Mouse (Mus musculus): ENCODE measurements around the gene Msantd1. TPM values are rescaled to one million over a fixed set of nuclear protein-coding genes. Genes with fewer than 3 reads are reported as not detected.
"Not testable (repeated sequence)": the region's sequence is repeated elsewhere in the genome, so short reads cannot be mapped to it uniquely, and the experiment has no call there.

The Msantd1 gene
- polyA plus RNA-seq (2014; fragmentation: Nextera tagmentation; extraction: Ambion mirVana), result 2.8 and 3.9 TPM in 2 replicates

DNA sequence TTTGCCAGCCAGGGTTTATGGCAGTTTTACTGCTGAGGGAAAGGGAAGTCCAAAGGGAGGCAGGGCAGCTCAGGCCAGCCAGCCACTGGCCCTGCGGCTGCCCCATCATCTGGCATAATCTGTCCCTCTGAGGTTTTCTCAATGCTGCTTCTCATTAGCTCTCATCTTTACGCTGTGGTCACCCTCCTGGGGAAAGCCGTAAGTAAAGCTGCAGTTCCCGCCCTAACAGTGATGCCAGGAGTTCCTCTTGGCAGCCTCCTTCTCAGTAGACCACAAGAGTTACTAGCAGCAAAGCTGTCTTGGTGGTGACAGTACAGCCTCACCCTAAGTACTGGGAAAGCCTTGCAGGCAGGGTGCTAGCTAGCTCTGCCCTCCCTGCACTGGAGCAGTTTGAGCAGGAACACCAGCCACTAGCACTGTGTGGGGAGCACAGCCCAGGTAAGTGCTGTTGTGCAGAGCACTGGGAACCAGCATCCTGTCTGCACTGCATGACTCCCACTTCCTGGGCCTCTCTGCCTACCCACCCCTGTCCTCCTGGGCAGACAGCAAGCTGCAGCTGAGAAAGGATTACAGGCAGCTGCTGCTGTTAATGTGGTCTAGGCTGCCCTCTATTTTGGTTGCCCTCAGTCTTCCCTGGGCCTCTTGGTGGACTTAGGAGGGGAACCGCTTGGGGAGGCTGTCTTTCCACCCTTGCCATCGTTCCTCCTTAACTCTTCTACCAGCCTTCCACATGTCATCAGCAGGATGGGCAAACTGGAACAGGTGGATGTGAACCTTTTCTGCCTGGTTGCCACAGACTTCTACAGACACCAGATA is at the start of gene Msantd1:
Gene Msantd1 (plus strand): TSS at position 103 of the 816 bp plus-strand sequence.
- Histone ChIP-seq H3K27ac (ENCODE audit: low read depth, low read length) (no peak within 1 kb of the TSS), H3K9me3 (ENCODE audit: control insufficient read depth, low read length) (no peaks in the 10 kb centered on the region), H3K27me3 (ENCODE audit: control insufficient read depth, insufficient read depth, low read length) (no peaks in the 10 kb centered on the region), H3K9ac (replicated peaks; ENCODE audit: low read depth, low read length) (no peak within 1 kb of the TSS), H3K4me3 (ENCODE audit: low read depth, low read length) (no peak within 1 kb of the TSS), H3K4me1 (ENCODE audit: control insufficient read depth, insufficient read depth, low read length) (no peaks in the 10 kb centered on the region), H3K4me2 (ENCODE audit: low read depth, low read length) (no peak within 1 kb of the TSS), H3K36me3 (ENCODE audit: control insufficient read depth, insufficient read depth, low read length) (peaks cover 50% of the 10 kb centered on the region)
- ATAC-seq (ENCODE audit: low read depth), result no peak
- WGBS, result 82% methylated on average over 6 of the region's 6 CpGs

- no peak overlapping the region for H3K27ac ChIP-seq (ENCODE audit: low read depth, low read length)
- H3K4me3 ChIP-seq (ENCODE audit: low read depth, low read length), result no peak overlapping the region
- no peaks in the 10 kb centered on the region for H3K27me3 ChIP-seq (ENCODE audit: control insufficient read depth, insufficient read depth, low read length)
- no peak for ATAC-seq (ENCODE audit: low read depth)
- 97% methylated on average over 5 of the region's 5 CpGs for WGBS
- no peaks in the 10 kb centered on the region for H3K9me3 ChIP-seq (ENCODE audit: control insufficient read depth, low read length)
- H3K9ac ChIP-seq (replicated peaks; ENCODE audit: low read depth, low read length), result no peak overlapping the region
- no peaks in the 10 kb centered on the region for H3K4me1 ChIP-seq (ENCODE audit: control insufficient read depth, insufficient read depth, low read length)
- H3K4me2 ChIP-seq (ENCODE audit: low read depth, low read length), result no peak overlapping the region
- peaks cover 28% of the 10 kb centered on the region for H3K36me3 ChIP-seq (ENCODE audit: control insufficient read depth, insufficient read depth, low read length)
Measured at GRCm38 (mm10) chr5:34865367-34865766, 42.4 kb upstream of the Msantd1 start.

GRCm38 (mm10) chr5:34880307-34880706 is 27.5 kb upstream of the Msantd1 start:
- not testable (repeated sequence) for H3K27me3 ChIP-seq (ENCODE audit: control insufficient read depth, insufficient read depth, low read length); ATAC-seq (ENCODE audit: low read depth); H3K4me1 ChIP-seq (ENCODE audit: control insufficient read depth, insufficient read depth, low read length); H3K9ac ChIP-seq (replicated peaks; ENCODE audit: low read depth, low read length); H3K9me3 ChIP-seq (ENCODE audit: control insufficient read depth, low read length); H3K27ac ChIP-seq (ENCODE audit: low read depth, low read length); H3K4me3 ChIP-seq (ENCODE audit: low read depth, low read length); H3K4me2 ChIP-seq (ENCODE audit: low read depth, low read length)
- WGBS, result 98% methylated on average over 3 of the region's 3 CpGs
- peaks cover 59% of the 10 kb centered on the region for H3K36me3 ChIP-seq (ENCODE audit: control insufficient read depth, insufficient read depth, low read length)

- Histone ChIP-seq H3K27ac (ENCODE audit: low read depth, low read length) (no peak overlapping the region), H3K36me3 (ENCODE audit: control insufficient read depth, insufficient read depth, low read length) (peaks cover 55% of the 10 kb centered on the region), H3K4me2 (ENCODE audit: low read depth, low read length) (no peak overlapping the region), H3K4me1 (ENCODE audit: control insufficient read depth, insufficient read depth, low read length) (no peaks in the 10 kb centered on the region), H3K27me3 (ENCODE audit: control insufficient read depth, insufficient read depth, low read length) (no peaks in the 10 kb centered on the region), H3K9ac (replicated peaks; ENCODE audit: low read depth, low read length) (no peak overlapping the region), H3K9me3 (ENCODE audit: control insufficient read depth, low read length) (no peaks in the 10 kb centered on the region), H3K4me3 (ENCODE audit: low read depth, low read length) (no peak overlapping the region)
- 92% methylated on average over 3 of the region's 3 CpGs for WGBS
- no peak for ATAC-seq (ENCODE audit: low read depth)
Measured at GRCm38 (mm10) chr5:34881023-34881422, 26.8 kb upstream of the Msantd1 start.

DNA sequence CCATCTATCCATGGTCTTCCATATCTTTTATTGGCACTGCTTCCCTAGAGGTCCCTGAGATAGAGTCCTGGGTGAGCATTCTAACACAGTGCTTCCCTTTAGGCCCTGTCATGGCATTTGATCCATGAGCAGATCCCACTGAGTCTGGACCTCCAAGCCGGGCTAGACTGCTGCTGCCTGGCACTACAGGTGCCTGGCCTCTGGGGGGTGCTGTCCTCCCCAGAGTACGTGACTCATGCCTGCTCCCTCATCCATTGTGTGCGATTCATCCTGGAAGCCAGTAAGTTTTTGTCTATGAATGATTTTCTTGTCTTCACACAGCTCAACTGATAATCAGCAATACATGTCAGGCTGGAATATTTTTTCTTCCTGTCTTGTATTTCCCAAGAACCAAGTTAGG is 22.6 kb upstream of the Msantd1 start:
- no peak overlapping the region for H3K4me3 ChIP-seq (ENCODE audit: low read depth, low read length)
- H3K4me2 ChIP-seq (ENCODE audit: low read depth, low read length), result no peak overlapping the region
- no peak overlapping the region for H3K27ac ChIP-seq (ENCODE audit: low read depth, low read length)
- H3K9ac ChIP-seq (replicated peaks; ENCODE audit: low read depth, low read length), result no peak overlapping the region
- WGBS, result 89% methylated on average over 3 of the region's 3 CpGs
- H3K9me3 ChIP-seq (ENCODE audit: control insufficient read depth, low read length), result no peaks in the 10 kb centered on the region
- no peaks in the 10 kb centered on the region for H3K4me1 ChIP-seq (ENCODE audit: control insufficient read depth, insufficient read depth, low read length)
- peaks cover 43% of the 10 kb centered on the region for H3K36me3 ChIP-seq (ENCODE audit: control insufficient read depth, insufficient read depth, low read length)
- no peaks in the 10 kb centered on the region for H3K27me3 ChIP-seq (ENCODE audit: control insufficient read depth, insufficient read depth, low read length)
- no peak for ATAC-seq (ENCODE audit: low read depth)

GRCm38 (mm10) chr5:34889252-34889651 is 18.6 kb upstream of the Msantd1 start:
- Histone ChIP-seq H3K9me3 (ENCODE audit: control insufficient read depth, low read length) (no peaks in the 10 kb centered on the region), H3K27me3 (ENCODE audit: control insufficient read depth, insufficient read depth, low read length) (no peaks in the 10 kb centered on the region), H3K36me3 (ENCODE audit: control insufficient read depth, insufficient read depth, low read length) (peaks cover 52% of the 10 kb centered on the region), H3K27ac (ENCODE audit: low read depth, low read length) (no peak overlapping the region), H3K9ac (replicated peaks; ENCODE audit: low read depth, low read length) (no peak overlapping the region), H3K4me1 (ENCODE audit: control insufficient read depth, insufficient read depth, low read length) (no peaks in the 10 kb centered on the region), H3K4me3 (ENCODE audit: low read depth, low read length) (no peak overlapping the region), H3K4me2 (ENCODE audit: low read depth, low read length) (no peak overlapping the region)
- 96% methylated on average over 4 of the region's 4 CpGs for WGBS
- ATAC-seq (ENCODE audit: low read depth), result no peak

GRCm38 (mm10) chr5:34896697-34897453 is 10.9 kb upstream of the Msantd1 start:
- Histone ChIP-seq H3K27ac (ENCODE audit: low read depth, low read length) (no peak overlapping the region), H3K36me3 (ENCODE audit: control insufficient read depth, insufficient read depth, low read length) (peaks cover 70% of the 10 kb centered on the region), H3K4me2 (ENCODE audit: low read depth, low read length) (no peak overlapping the region), H3K27me3 (ENCODE audit: control insufficient read depth, insufficient read depth, low read length) (no peaks in the 10 kb centered on the region), H3K4me3 (ENCODE audit: low read depth, low read length) (no peak overlapping the region), H3K4me1 (ENCODE audit: control insufficient read depth, insufficient read depth, low read length) (no peaks in the 10 kb centered on the region), H3K9me3 (ENCODE audit: control insufficient read depth, low read length) (no peaks in the 10 kb centered on the region), H3K9ac (replicated peaks; ENCODE audit: low read depth, low read length) (no peak overlapping the region)
- ATAC-seq (ENCODE audit: low read depth), result no peak
- 94% methylated on average over 3 of the region's 3 CpGs for WGBS

GRCm38 (mm10) chr5:34899787-34900469 is 7.9 kb upstream of the Msantd1 start:
- no peaks in the 10 kb centered on the region for H3K4me1 ChIP-seq (ENCODE audit: control insufficient read depth, insufficient read depth, low read length)
- no peaks in the 10 kb centered on the region for H3K9me3 ChIP-seq (ENCODE audit: control insufficient read depth, low read length)
- H3K27me3 ChIP-seq (ENCODE audit: control insufficient read depth, insufficient read depth, low read length), result no peaks in the 10 kb centered on the region
- no peak overlapping the region for H3K9ac ChIP-seq (replicated peaks; ENCODE audit: low read depth, low read length)
- no peak for ATAC-seq (ENCODE audit: low read depth)
- H3K4me3 ChIP-seq (ENCODE audit: low read depth, low read length), result no peak overlapping the region
- H3K27ac ChIP-seq (ENCODE audit: low read depth, low read length), result no peak overlapping the region
- peaks cover 66% of the 10 kb centered on the region for H3K36me3 ChIP-seq (ENCODE audit: control insufficient read depth, insufficient read depth, low read length)
- H3K4me2 ChIP-seq (ENCODE audit: low read depth, low read length), result no peak overlapping the region
- WGBS, result 96% methylated on average over 6 of the region's 6 CpGs

GRCm38 (mm10) chr5:34902371-34902770 is 5.4 kb upstream of the Msantd1 start:
- ATAC-seq (ENCODE audit: low read depth), result no peak
- no peak overlapping the region for H3K27ac ChIP-seq (ENCODE audit: low read depth, low read length)
- H3K9ac ChIP-seq (replicated peaks; ENCODE audit: low read depth, low read length), result no peak overlapping the region
- H3K4me1 ChIP-seq (ENCODE audit: control insufficient read depth, insufficient read depth, low read length), result no peaks in the 10 kb centered on the region
- no peak overlapping the region for H3K4me3 ChIP-seq (ENCODE audit: low read depth, low read length)
- H3K27me3 ChIP-seq (ENCODE audit: control insufficient read depth, insufficient read depth, low read length), result no peaks in the 10 kb centered on the region
- peaks cover 69% of the 10 kb centered on the region for H3K36me3 ChIP-seq (ENCODE audit: control insufficient read depth, insufficient read depth, low read length)
- no peak overlapping the region for H3K4me2 ChIP-seq (ENCODE audit: low read depth, low read length)
- no peaks in the 10 kb centered on the region for H3K9me3 ChIP-seq (ENCODE audit: control insufficient read depth, low read length)

All from neural tube, embryonic 14.5 days (tissue).